Mouse (Mus musculus) lung, postnatal 0 days (tissue): Measurements from ENCODE around the gene Glul. TPM values are rescaled to one million over a fixed set of nuclear protein-coding genes. Genes with fewer than 3 reads are reported as not detected.

Source experiments
- ATAC-seq: fragments of 200-750 bp; cut with Nextera tagmentation; 2 replicates; pipeline ENCODE4 v1.8.0; 2017; ENCODE audit warnings: moderate library complexity
- DNase-seq: peaks from one replicate; pipeline ENCODE4 v3.0.0-alpha.2; 2016; ENCODE audit warnings: low spot score
- H3K27ac ChIP-seq: fragments of 300-500 bp; sonication (generic); 2 replicates; pipeline ENCODE4 v1.5.1; 2014; ENCODE audit warnings: antibody characterized with exemption, mild to moderate bottlenecking, low read length, mixed read lengths
- H3K27me3 ChIP-seq: fragments of 300-500 bp; sonication (generic); replicated peaks from 2 replicates; pipeline ENCODE4 v1.6.1; 2014; ENCODE audit warnings: low read length, mixed read lengths; ENCODE audit not compliant: insufficient read depth
- H3K36me3 ChIP-seq: fragments of 300-500 bp; sonication (generic); 2 replicates; pipeline ENCODE4 v1.6.1; 2014; ENCODE audit warnings: low read length, mixed read lengths; ENCODE audit not compliant: insufficient read depth
- H3K4me1 ChIP-seq: fragments of 300-500 bp; sonication (generic); 2 replicates; pipeline ENCODE4 v1.6.1; 2014; ENCODE audit warnings: antibody characterized with exemption, low read depth, low read length, mixed read lengths; ENCODE audit not compliant: insufficient read depth
- H3K4me2 ChIP-seq: fragments of 300-500 bp; sonication (generic); replicated peaks from 2 replicates; pipeline ENCODE4 v1.6.1; 2014; ENCODE audit warnings: low read depth, mild to moderate bottlenecking, low read length, moderate library complexity, mixed read lengths
- H3K4me3 ChIP-seq: fragments of 300-500 bp; sonication (generic); 2 replicates; pipeline ENCODE4 v1.5.1; 2014; ENCODE audit warnings: low read depth, low read length
- H3K9ac ChIP-seq: fragments of 300-500 bp; sonication (generic); replicated peaks from 2 replicates; pipeline ENCODE4 v1.6.1; 2014; ENCODE audit warnings: low read depth, mild to moderate bottlenecking
- H3K9me3 ChIP-seq: fragments of 300-500 bp; sonication (generic); 2 replicates; pipeline ENCODE4 v1.6.1; 2016; ENCODE audit warnings: low read length, mixed read lengths
- CTCF ChIP-seq: IDR thresholded peaks from 2 replicates; pipeline ENCODE4 v1.5.1; 2016; ENCODE audit warnings: antibody characterized with exemption, mild to moderate bottlenecking
- EP300 ChIP-seq: IDR thresholded peaks from 2 replicates; pipeline ENCODE4 v1.6.1; 2016; ENCODE audit warnings: antibody characterized with exemption, mild to moderate bottlenecking, control low read depth
- WGBS: fragments of 180-500 bp; shearing (Covaris S2); extraction: QIAGEN DNeasy Blood & Tissue Kit; methylation state at CpG from one replicate; pipeline ENCODE4 v1.1.7; 2014; 5-methylcytosine and 5-hydroxymethylcytosine counted together
- polyA plus RNA-seq: library from polyadenylated mRNA; unstranded; fragments of >200 nt; fragmentation: Nextera tagmentation; extraction: Ambion mirVana; gene quantifications from 2 replicates; pipeline ENCODE4 v1.2.1, GENCODE M21; 2015

Glul gene
- polyA plus RNA-seq, 1 experiment from 2014 or later = 283 TPM

GRCm38 (mm10) chr1:153890121-153890520 is 9.6 kb upstream of the Glul start:
- H3K36me3 ChIP-seq = no peaks in the 10 kb centered on the region
- DNase-seq (no peak), ATAC-seq (no peak)
- TF ChIP-seq CTCF (no peak), EP300 (no peak)
- WGBS = 91% methylated on average over 10 of the region's 10 CpGs
- H3K27me3 ChIP-seq = no peaks in the 10 kb centered on the region
- H3K4me3 ChIP-seq = no peak overlapping the region
- no peak overlapping the region for H3K27ac ChIP-seq
- H3K4me1 ChIP-seq = no peaks in the 10 kb centered on the region
- no peaks in the 10 kb centered on the region for H3K9me3 ChIP-seq
- no peak overlapping the region for H3K4me2 ChIP-seq
- H3K9ac ChIP-seq = no peak overlapping the region

GRCm38 (mm10) chr1:153891442-153891841 is 8.3 kb upstream of the Glul start, which contains the start of gene Teddm1a:
Teddm1a (plus strand) TSS chr1:153891742.
- Histone ChIP-seq H3K27ac (no peak within 1 kb of the TSS), H3K27me3 (no peaks in the 10 kb centered on the region), H3K36me3 (no peaks in the 10 kb centered on the region), H3K9me3 (no peaks in the 10 kb centered on the region), H3K4me3 (no peak within 1 kb of the TSS), H3K9ac (no peak within 1 kb of the TSS), H3K4me2 (no peak within 1 kb of the TSS), H3K4me1 (no peaks in the 10 kb centered on the region)
- no peak for ATAC-seq
- no peak for TF ChIP-seq EP300
- TF ChIP-seq CTCF = no peak
- no peak for DNase-seq
- WGBS = 49% methylated on average over 4 of the region's 4 CpGs

GRCm38 (mm10) chr1:153893746-153894145 is 6.0 kb upstream of the Glul start:
- Histone ChIP-seq H3K4me2 (no peak overlapping the region), H3K36me3 (no peaks in the 10 kb centered on the region), H3K27me3 (no peaks in the 10 kb centered on the region), H3K4me1 (no peaks in the 10 kb centered on the region), H3K4me3 (no peak overlapping the region), H3K9ac (no peak overlapping the region), H3K27ac (no peak overlapping the region), H3K9me3 (no peaks in the 10 kb centered on the region)
- no peak for ATAC-seq
- TF ChIP-seq CTCF = no peak
- no peak for TF ChIP-seq EP300
- no peak for DNase-seq
- WGBS = 46% methylated on average over 2 of the region's 2 CpGs

GRCm38 (mm10) chr1:153894201-153894893 is 5.4 kb upstream of the Glul start:
- DNase-seq = peak; percentile 54
- TF ChIP-seq EP300 = no peak
- no peak for TF ChIP-seq CTCF
- H3K9ac ChIP-seq = no peak overlapping the region

GRCm38 (mm10) chr1:153894979-153895378 is 4.8 kb upstream of the Glul start:
- H3K4me3 ChIP-seq = no peak overlapping the region
- H3K36me3 ChIP-seq = no peaks in the 10 kb centered on the region
- H3K27me3 ChIP-seq = no peaks in the 10 kb centered on the region
- H3K9ac ChIP-seq = no peak overlapping the region
- ATAC-seq (no peak), DNase-seq (peak; percentile 95)
- H3K27ac ChIP-seq = 0 out of 2 replicates have a peak overlapping the region, but pooled peaks have one; percentile 33
- no peaks in the 10 kb centered on the region for H3K9me3 ChIP-seq
- WGBS = 31% methylated on average over 5 of the region's 5 CpGs
- H3K4me2 ChIP-seq = no peak overlapping the region
- no peaks in the 10 kb centered on the region for H3K4me1 ChIP-seq
- TF ChIP-seq EP300 (peak; percentile 61), CTCF (peak; percentile 91)

More at GRCm38 (mm10) chr1:153894201-153894893, 5.4 kb upstream of the Glul start:
- Histone ChIP-seq H3K4me1 (no peaks in the 10 kb centered on the region), H3K36me3 (no peaks in the 10 kb centered on the region), H3K4me3 (no peak overlapping the region), H3K27me3 (no peaks in the 10 kb centered on the region), H3K9me3 (no peaks in the 10 kb centered on the region), H3K4me2 (no peak overlapping the region), H3K27ac (peak overlapping the region; percentile 33; the same call in 1 of the 2 replicates)
- peak; percentile 59 for ATAC-seq
- WGBS = 37% methylated on average over 8 of the region's 8 CpGs

- H3K4me2 ChIP-seq = no peak overlapping the region
- no peak overlapping the region for H3K4me3 ChIP-seq
- TF ChIP-seq EP300 (no peak), CTCF (no peak)
- no peaks in the 10 kb centered on the region for H3K36me3 ChIP-seq
- no peaks in the 10 kb centered on the region for H3K4me1 ChIP-seq
- ATAC-seq (no peak), DNase-seq (no peak)
- no peak overlapping the region for H3K9ac ChIP-seq
- WGBS = 80% methylated on average over 8 of the region's 8 CpGs
- no peaks in the 10 kb centered on the region for H3K27me3 ChIP-seq
- H3K27ac ChIP-seq = no peak overlapping the region
- no peaks in the 10 kb centered on the region for H3K9me3 ChIP-seq
Measured at GRCm38 (mm10) chr1:153897196-153897595, 2.5 kb upstream of the Glul start.
